Mouse (Mus musculus): Measurements from ENCODE around the gene Gchfr.

The Gchfr gene

GRCm38 (mm10) chr2:119166901-119167865, at the start of gene Gchfr:
Gchfr (plus strand) TSS chr2:119167773.
- in situ Hi-C loops (cut with MboI, MseI): no loop called here

- in situ Hi-C loops (cut with MboI, MseI): loop anchor here (10.0 kb wide), 1 partner anchor 288 kb away; no protein-coding TSS in a partner anchor
These were observed 31.2 kb upstream of the Gchfr start for GRCm38 (mm10) chr2:119136346-119136898.

- in situ Hi-C loops (cut with MboI, MseI): no loop called here
These were observed 22.4 kb upstream of the Gchfr start for GRCm38 (mm10) chr2:119145199-119145598.

GRCm38 (mm10) chr2:119146435-119146834, 21.1 kb upstream of the Gchfr start:
- in situ Hi-C loops (cut with MboI, MseI): no loop called here

GRCm38 (mm10) chr2:119147160-119147678, 20.4 kb upstream of the Gchfr start:
- in situ Hi-C loops (cut with MboI, MseI): no loop called here

- in situ Hi-C loops (cut with MboI, MseI): no loop called here
These were observed 19.8 kb upstream of the Gchfr start for GRCm38 (mm10) chr2:119147775-119148174.

GRCm38 (mm10) chr2:119152255-119152654, 15.3 kb upstream of the Gchfr start:
- in situ Hi-C loops (cut with MboI, MseI): no loop called here

GRCm38 (mm10) chr2:119154683-119155082, 12.9 kb upstream of the Gchfr start:
- in situ Hi-C loops (cut with MboI, MseI): no loop called here

GRCm38 (mm10) chr2:119155388-119155787, 12.2 kb upstream of the Gchfr start:
- in situ Hi-C loops (cut with MboI, MseI): no loop called here

- in situ Hi-C loops (cut with MboI, MseI): no loop called here
These were observed 11.4 kb upstream of the Gchfr start for GRCm38 (mm10) chr2:119156081-119156680.

- in situ Hi-C loops (cut with MboI, MseI): no loop called here
These were observed 10.6 kb upstream of the Gchfr start, which contains the start of gene Rmdn3 for GRCm38 (mm10) chr2:119156681-119157572. Rmdn3 (minus strand) TSS chr2:119157034.

GRCm38 (mm10) chr2:119157836-119158235, 9.7 kb upstream of the Gchfr start:
- in situ Hi-C loops (cut with MboI, MseI): no loop called here

GRCm38 (mm10) chr2:119161247-119161646, 6.3 kb upstream of the Gchfr start:
- in situ Hi-C loops (cut with MboI, MseI): no loop called here

GRCm38 (mm10) chr2:119163135-119163534, 4.4 kb upstream of the Gchfr start:
- in situ Hi-C loops (cut with MboI, MseI): no loop called here

- in situ Hi-C loops (cut with MboI, MseI): no loop called here
These were observed 3.6 kb upstream of the Gchfr start for GRCm38 (mm10) chr2:119163999-119164398.

GRCm38 (mm10) chr2:119165401-119165800, 2.2 kb upstream of the Gchfr start:
- in situ Hi-C loops (cut with MboI, MseI): no loop called here

- in situ Hi-C loops (cut with MboI, MseI): no loop called here
These were observed 288 bp downstream of the Gchfr start for GRCm38 (mm10) chr2:119167866-119168256.

- in situ Hi-C loops (cut with MboI, MseI): no loop called here
These were observed 2.7 kb downstream of the Gchfr start for GRCm38 (mm10) chr2:119170282-119170681.

GRCm38 (mm10) chr2:119171574-119171973, 4.0 kb downstream of the Gchfr start:
- in situ Hi-C loops (cut with MboI, MseI): no loop called here

- in situ Hi-C loops (cut with MboI, MseI): no loop called here
These were observed 4.9 kb downstream of the Gchfr start for GRCm38 (mm10) chr2:119172446-119172845.
